Mouse (Mus musculus): ENCODE results near the gene Sdk1. TPM values are rescaled to one million over a fixed set of nuclear protein-coding genes. Genes with fewer than 3 reads are reported as not detected.

The Sdk1 gene
- polyA plus RNA-seq, 1 experiment, result 1.6 TPM

DNA sequence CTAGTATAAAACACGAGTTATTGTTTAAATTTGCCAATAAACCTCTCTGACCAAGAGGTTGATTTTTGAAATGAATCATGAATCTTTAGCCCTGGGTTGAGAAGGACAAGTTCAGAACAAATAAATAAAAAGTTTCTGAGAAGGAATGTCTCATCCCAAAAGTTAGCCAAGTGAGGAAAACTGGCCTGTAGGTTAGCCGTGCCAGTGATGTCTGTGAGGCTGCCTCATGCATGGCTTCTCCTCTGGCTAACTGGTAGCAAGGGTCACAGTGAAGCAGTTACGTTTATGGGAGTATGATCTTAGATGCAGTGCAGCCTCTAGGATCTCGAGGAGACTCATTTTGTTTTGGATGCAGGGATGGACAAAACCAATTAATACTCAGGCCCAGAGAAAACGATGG lies 149.9 kb downstream of the Sdk1 start:
- H3K27me3 ChIP-seq (ENCODE audit: control insufficient read depth, insufficient read depth, low read length, poor library complexity, severe bottlenecking), result no peaks in the 10 kb centered on the region
- H3K4me3 ChIP-seq (ENCODE audit: low read depth, low read length), result no peak overlapping the region
- no peak overlapping the region for H3K27ac ChIP-seq (ENCODE audit: insufficient read depth, low read length)
- no peak for TF ChIP-seq CTCF (IDR thresholded peaks at IDR 0.05; ENCODE audit: low read depth, low read length)
- no peak for TF ChIP-seq POLR2A (IDR thresholded peaks at IDR 0.05; ENCODE audit: insufficient read depth, low read length)
- no peak for TF ChIP-seq EP300 (IDR thresholded peaks at IDR 0.05; ENCODE audit: insufficient read depth, low read depth, low read length)
- H3K9me3 ChIP-seq (replicated peaks; ENCODE audit: control insufficient read depth, insufficient read depth, low read length, poor library complexity, severe bottlenecking), result 0 out of 2 replicates have a peak, but pooled peaks cover 2% of the 10 kb centered on the region
- H3K4me1 ChIP-seq (ENCODE audit: control insufficient read depth, insufficient read depth, low read length), result peaks cover 6% of the 10 kb centered on the region
- no peak overlapping the region for H3K9ac ChIP-seq (ENCODE audit: low read depth, poor library complexity, severe bottlenecking)
- H3K36me3 ChIP-seq (ENCODE audit: control insufficient read depth, insufficient read depth, low read length, poor library complexity, severe bottlenecking), result no peaks in the 10 kb centered on the region

DNA sequence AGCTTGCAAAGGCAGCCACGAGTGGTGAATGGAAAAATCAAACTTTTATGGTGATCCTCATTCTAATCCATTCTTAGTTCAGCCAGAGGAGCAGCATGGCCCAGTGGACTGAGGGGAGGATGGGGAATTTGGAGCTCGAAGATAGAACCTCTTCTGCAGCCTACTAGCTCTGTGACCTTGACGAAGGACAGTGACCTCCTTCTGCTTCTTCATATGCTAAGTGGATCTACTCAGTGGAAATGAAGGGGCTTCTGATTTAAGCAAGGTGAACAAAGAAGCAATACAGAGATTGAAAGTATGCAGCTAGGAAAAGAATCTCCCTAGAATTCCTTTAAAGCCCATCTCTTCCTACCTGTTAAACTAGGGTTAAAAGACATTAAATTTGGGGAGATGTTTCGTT lies 152.6 kb downstream of the Sdk1 start:
- Histone ChIP-seq H3K9me3 (replicated peaks; ENCODE audit: control insufficient read depth, insufficient read depth, low read length, poor library complexity, severe bottlenecking) (0 out of 2 replicates have a peak, but pooled peaks cover 2% of the 10 kb centered on the region), H3K27ac (ENCODE audit: insufficient read depth, low read length) (no peak overlapping the region), H3K4me3 (ENCODE audit: low read depth, low read length) (no peak overlapping the region), H3K27me3 (ENCODE audit: control insufficient read depth, insufficient read depth, low read length, poor library complexity, severe bottlenecking) (no peaks in the 10 kb centered on the region), H3K9ac (ENCODE audit: low read depth, poor library complexity, severe bottlenecking) (no peak overlapping the region), H3K4me1 (ENCODE audit: control insufficient read depth, insufficient read depth, low read length) (peaks cover 6% of the 10 kb centered on the region), H3K36me3 (ENCODE audit: control insufficient read depth, insufficient read depth, low read length, poor library complexity, severe bottlenecking) (no peaks in the 10 kb centered on the region)
- TF ChIP-seq CTCF (IDR thresholded peaks at IDR 0.05; ENCODE audit: low read depth, low read length) (no peak), EP300 (IDR thresholded peaks at IDR 0.05; ENCODE audit: insufficient read depth, low read depth, low read length) (no peak), POLR2A (IDR thresholded peaks at IDR 0.05; ENCODE audit: insufficient read depth, low read length) (no peak)

DNA sequence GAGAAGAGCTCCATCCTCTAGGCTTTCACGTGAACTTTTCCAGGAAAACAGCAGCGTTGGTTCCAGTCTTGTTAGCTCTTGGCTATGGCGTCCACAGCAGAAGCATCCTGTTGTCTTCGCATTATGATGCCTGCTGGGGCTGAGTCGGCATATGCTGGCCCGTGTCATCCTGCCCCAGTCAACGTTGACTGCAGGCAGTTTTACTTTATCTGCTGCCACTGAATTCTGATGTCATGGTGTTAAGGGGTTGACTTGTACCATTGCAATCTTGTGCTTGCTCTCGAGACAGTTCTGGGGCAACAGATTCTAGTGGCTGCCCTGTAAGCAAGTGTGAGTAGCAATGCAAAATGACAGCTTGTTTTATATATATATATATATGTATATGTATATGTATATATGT lies 153.3 kb downstream of the Sdk1 start:
- no peaks in the 10 kb centered on the region for H3K27me3 ChIP-seq (ENCODE audit: control insufficient read depth, insufficient read depth, low read length, poor library complexity, severe bottlenecking)
- peaks cover 6% of the 10 kb centered on the region for H3K4me1 ChIP-seq (ENCODE audit: control insufficient read depth, insufficient read depth, low read length)
- H3K36me3 ChIP-seq (ENCODE audit: control insufficient read depth, insufficient read depth, low read length, poor library complexity, severe bottlenecking), result no peaks in the 10 kb centered on the region

DNA sequence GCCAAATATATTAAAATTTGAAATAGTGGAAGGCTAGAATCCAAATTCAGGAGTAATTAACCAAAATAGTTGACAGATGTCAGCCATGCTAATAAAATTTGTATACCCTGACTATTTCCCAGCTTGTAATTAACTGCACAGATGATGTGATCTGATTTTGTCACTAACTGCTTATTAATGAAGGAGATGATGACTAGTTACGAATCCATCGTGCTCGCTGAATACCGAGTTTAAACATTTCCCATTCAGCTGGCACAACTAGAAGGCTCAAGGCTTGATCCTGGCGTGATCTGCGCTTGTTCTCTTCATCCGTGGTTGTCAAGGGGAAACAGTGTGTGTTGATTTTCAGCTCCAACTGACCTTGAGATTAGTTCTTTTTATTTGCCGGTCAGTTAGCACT lies 162.5 kb downstream of the Sdk1 start:
- H3K9me3 ChIP-seq (replicated peaks; ENCODE audit: control insufficient read depth, insufficient read depth, low read length, poor library complexity, severe bottlenecking), result no peaks in the 10 kb centered on the region
- no peaks in the 10 kb centered on the region for H3K4me1 ChIP-seq (ENCODE audit: control insufficient read depth, insufficient read depth, low read length)
- H3K27me3 ChIP-seq (ENCODE audit: control insufficient read depth, insufficient read depth, low read length, poor library complexity, severe bottlenecking), result no peaks in the 10 kb centered on the region; the same call in 1 of the 2 replicates
- TF ChIP-seq EP300 (IDR thresholded peaks at IDR 0.05; ENCODE audit: insufficient read depth, low read depth, low read length) (no peak), CTCF (IDR thresholded peaks at IDR 0.05; ENCODE audit: low read depth, low read length) (no peak), POLR2A (IDR thresholded peaks at IDR 0.05; ENCODE audit: insufficient read depth, low read length) (no peak)
- no peak overlapping the region for H3K27ac ChIP-seq (ENCODE audit: insufficient read depth, low read length)
- no peaks in the 10 kb centered on the region for H3K36me3 ChIP-seq (ENCODE audit: control insufficient read depth, insufficient read depth, low read length, poor library complexity, severe bottlenecking)
- no peak overlapping the region for H3K4me3 ChIP-seq (ENCODE audit: low read depth, low read length)
- H3K9ac ChIP-seq (ENCODE audit: low read depth, poor library complexity, severe bottlenecking), result no peak overlapping the region

More for the DNA sequence above, 153.3 kb downstream of the Sdk1 start:
- H3K27ac ChIP-seq (ENCODE audit: insufficient read depth, low read length), result no peak overlapping the region
- no peak for TF ChIP-seq POLR2A (IDR thresholded peaks at IDR 0.05; ENCODE audit: insufficient read depth, low read length)
- no peak for TF ChIP-seq CTCF (IDR thresholded peaks at IDR 0.05; ENCODE audit: low read depth, low read length)
- no peak for TF ChIP-seq EP300 (IDR thresholded peaks at IDR 0.05; ENCODE audit: insufficient read depth, low read depth, low read length)
- H3K9me3 ChIP-seq (replicated peaks; ENCODE audit: control insufficient read depth, insufficient read depth, low read length, poor library complexity, severe bottlenecking), result 0 out of 2 replicates have a peak, but pooled peaks cover 2% of the 10 kb centered on the region
- H3K4me3 ChIP-seq (ENCODE audit: low read depth, low read length), result no peak overlapping the region
- no peak overlapping the region for H3K9ac ChIP-seq (ENCODE audit: low read depth, poor library complexity, severe bottlenecking)

DNA sequence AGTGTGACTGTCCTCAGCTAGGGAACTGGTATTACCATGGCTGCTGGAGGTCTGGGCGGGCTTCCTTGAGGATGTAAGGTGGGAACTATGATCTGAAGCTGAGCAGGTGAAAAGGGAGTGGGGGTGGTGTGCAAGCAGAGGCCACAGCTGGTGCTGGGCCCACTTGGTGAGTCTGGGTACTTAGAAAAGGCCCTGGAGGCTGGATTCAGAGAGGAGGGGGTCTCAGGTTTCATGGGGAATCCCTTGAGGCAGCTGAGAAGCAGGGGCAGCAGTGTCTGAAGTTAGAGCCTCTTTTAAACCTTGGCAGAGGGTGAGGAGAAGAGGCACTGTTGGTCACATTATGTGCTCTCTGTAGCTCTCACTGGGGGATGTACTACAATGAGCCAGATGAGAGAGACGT lies 163.4 kb downstream of the Sdk1 start:
- TF ChIP-seq EP300 (IDR thresholded peaks at IDR 0.05; ENCODE audit: insufficient read depth, low read depth, low read length) (no peak), CTCF (IDR thresholded peaks at IDR 0.05; ENCODE audit: low read depth, low read length) (no peak), POLR2A (IDR thresholded peaks at IDR 0.05; ENCODE audit: insufficient read depth, low read length) (no peak)

DNA sequence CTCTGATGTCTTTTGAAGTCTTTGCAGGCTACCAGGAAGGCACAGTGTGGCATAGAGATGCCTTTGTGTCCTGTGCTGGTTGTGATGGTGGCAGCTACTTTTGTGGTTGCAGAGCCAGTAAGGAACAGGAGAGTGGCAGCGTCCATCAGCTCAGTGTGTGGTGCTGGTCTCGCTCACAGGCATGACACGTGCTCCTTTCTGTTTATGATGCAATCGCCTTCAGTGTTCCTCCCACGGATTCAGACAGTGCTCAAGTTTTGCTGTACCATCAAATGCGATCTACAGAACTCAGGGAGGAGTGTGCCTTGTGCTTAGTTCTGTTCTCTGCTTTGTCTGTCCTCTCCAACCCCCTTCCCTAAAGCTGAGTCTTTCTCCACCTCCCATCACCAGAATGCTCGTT lies 165.6 kb downstream of the Sdk1 start:
- Histone ChIP-seq H3K27me3 (ENCODE audit: control insufficient read depth, insufficient read depth, low read length, poor library complexity, severe bottlenecking) (no peaks in the 10 kb centered on the region), H3K9ac (ENCODE audit: low read depth, poor library complexity, severe bottlenecking) (no peak overlapping the region), H3K4me1 (ENCODE audit: control insufficient read depth, insufficient read depth, low read length) (no peaks in the 10 kb centered on the region), H3K27ac (ENCODE audit: insufficient read depth, low read length) (no peak overlapping the region), H3K4me3 (ENCODE audit: low read depth, low read length) (no peak overlapping the region), H3K9me3 (replicated peaks; ENCODE audit: control insufficient read depth, insufficient read depth, low read length, poor library complexity, severe bottlenecking) (no peaks in the 10 kb centered on the region), H3K36me3 (ENCODE audit: control insufficient read depth, insufficient read depth, low read length, poor library complexity, severe bottlenecking) (no peaks in the 10 kb centered on the region)
- TF ChIP-seq CTCF (IDR thresholded peaks at IDR 0.05; ENCODE audit: low read depth, low read length) (no peak), EP300 (IDR thresholded peaks at IDR 0.05; ENCODE audit: insufficient read depth, low read depth, low read length) (no peak), POLR2A (IDR thresholded peaks at IDR 0.05; ENCODE audit: insufficient read depth, low read length) (no peak)

More for the DNA sequence above, 163.4 kb downstream of the Sdk1 start:
- Histone ChIP-seq H3K9me3 (replicated peaks; ENCODE audit: control insufficient read depth, insufficient read depth, low read length, poor library complexity, severe bottlenecking) (no peaks in the 10 kb centered on the region), H3K9ac (ENCODE audit: low read depth, poor library complexity, severe bottlenecking) (no peak overlapping the region), H3K36me3 (ENCODE audit: control insufficient read depth, insufficient read depth, low read length, poor library complexity, severe bottlenecking) (no peaks in the 10 kb centered on the region), H3K27ac (ENCODE audit: insufficient read depth, low read length) (no peak overlapping the region), H3K4me3 (ENCODE audit: low read depth, low read length) (no peak overlapping the region), H3K27me3 (ENCODE audit: control insufficient read depth, insufficient read depth, low read length, poor library complexity, severe bottlenecking) (no peaks in the 10 kb centered on the region; the same call in 1 of the 2 replicates), H3K4me1 (ENCODE audit: control insufficient read depth, insufficient read depth, low read length) (no peaks in the 10 kb centered on the region)
